ENCODE assay signal across 9 mouse cellular contexts in the genomic region with DNA sequence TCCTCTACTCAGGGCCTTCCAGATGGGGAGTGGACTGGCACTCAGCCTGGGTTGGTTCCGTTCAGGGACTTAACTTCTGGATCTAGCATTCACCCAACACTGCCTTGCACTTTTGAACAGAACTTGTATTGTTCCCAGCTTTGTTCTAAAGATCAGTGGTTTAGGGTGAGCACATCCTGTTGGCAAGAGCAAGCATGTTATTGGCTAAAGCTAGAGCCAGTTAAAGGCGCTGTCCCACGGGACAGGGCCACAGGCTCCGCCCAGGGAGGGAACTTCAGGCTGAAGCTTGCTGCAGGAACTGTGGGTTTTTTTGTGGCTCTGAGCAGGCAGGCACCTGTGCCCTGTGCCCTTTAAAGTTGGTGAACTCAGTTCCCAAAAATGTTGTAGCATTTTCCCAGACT. TPM values are rescaled to one million over a fixed set of nuclear protein-coding genes. Genes with fewer than 3 reads are reported as not detected.
DNase-seq lines count a peak whose midpoint lies in the region; ATAC-seq and TF ChIP-seq lines count a peak whose summit lies in the region.
"Had no signal": no experiment of that assay in that cellular context is flagged by ENCODE, and none has a peak within 500 bp of the region (broad histone marks: within the 10 kb centered on the region; RNA-seq: fewer than 3 reads in every experiment).

No protein-coding gene starts in this region.

- WGBS in heart, embryonic 16.5 days = 34% methylated on average over 4 of the region's 4 CpGs
- 47% methylated on average over 4 of the region's 4 CpGs for WGBS in liver, embryonic 11.5 days
- 48% methylated on average over 4 of the region's 4 CpGs for WGBS in neural tube, embryonic 15.5 days

- H3K9me3 ChIP-seq in heart, embryonic 16.5 days (replicated peaks; ENCODE audit: control insufficient read depth, low read length) = no peaks in the 10 kb centered on the region
- no peaks in the 10 kb centered on the region for H3K9me3 ChIP-seq in liver, embryonic 11.5 days (ENCODE audit: control insufficient read depth, low read length)
- no peaks in the 10 kb centered on the region for H3K9me3 ChIP-seq in neural tube, embryonic 15.5 days (replicated peaks)
- H3K9me3 ChIP-seq: midbrain, embryonic 12.5 days had no signal

- no peaks in the 10 kb centered on the region for H3K36me3 ChIP-seq in heart, embryonic 16.5 days (ENCODE audit: control insufficient read depth, insufficient read depth)
- no peaks in the 10 kb centered on the region for H3K36me3 ChIP-seq in liver, embryonic 11.5 days (ENCODE audit: control insufficient read depth, insufficient read depth, low read length)
- no peaks in the 10 kb centered on the region for H3K36me3 ChIP-seq in neural tube, embryonic 15.5 days
- H3K36me3 ChIP-seq: midbrain, embryonic 12.5 days had no signal

- no peak for TF ChIP-seq POLR2A in cortical plate, adult 2 months (IDR thresholded peaks at IDR 0.05; ENCODE audit: extremely low read depth, insufficient read depth, low read length)

- peak overlapping the region; percentile 52 for H3K9ac ChIP-seq in heart, embryonic 16.5 days (ENCODE audit: low read length)
- H3K9ac ChIP-seq in liver, embryonic 11.5 days (ENCODE audit: low read depth, low read length) = no peak overlapping the region
- no peak overlapping the region for H3K9ac ChIP-seq in neural tube, embryonic 15.5 days (replicated peaks)
- H3K9ac ChIP-seq: midbrain, embryonic 12.5 days had no signal

- DNase-seq in ovary, adult 18-20 months (ENCODE audit: low spot score) = peak; percentile 62
- DNase-seq in ovary, postnatal 10 days (ENCODE audit: low spot score) = no peak
- no peak for DNase-seq in liver, embryonic 11.5 days (ENCODE audit: low spot score)
- DNase-seq in ovary, postnatal 14 days (ENCODE audit: low spot score) = peak; percentile 51
- DNase-seq in c-Kit-positive CD71-positive TER-119-positive erythroid progenitor cells, embryonic 14.5 days (ENCODE audit: low spot score) = no peak

- TF ChIP-seq CTCF in cortical plate, adult 2 months (IDR thresholded peaks at IDR 0.05; ENCODE audit: extremely low read depth, insufficient read depth, low read length) = no peak

- H3K4me1 ChIP-seq in cortical plate, adult 2 months (ENCODE audit: control insufficient read depth, insufficient read depth, low read length) = no peaks in the 10 kb centered on the region; the same call in 1 of the 2 replicates
- peaks cover 37% of the 10 kb centered on the region for H3K4me1 ChIP-seq in heart, embryonic 16.5 days (ENCODE audit: control insufficient read depth, insufficient read depth, low read length)
- peaks cover 3% of the 10 kb centered on the region; the same call in 1 of the 2 replicates for H3K4me1 ChIP-seq in liver, embryonic 11.5 days (replicated peaks; ENCODE audit: control insufficient read depth, insufficient read depth, low read length)
- peaks cover 3% of the 10 kb centered on the region; the same call in 1 of the 2 replicates for H3K4me1 ChIP-seq in neural tube, embryonic 15.5 days
- H3K4me1 ChIP-seq: midbrain, embryonic 12.5 days had no signal

- H3K27ac ChIP-seq in cortical plate, adult 2 months (ENCODE audit: insufficient read depth, low read length) = peak overlapping the region; percentile 86
- H3K27ac ChIP-seq in heart, embryonic 16.5 days (ENCODE audit: low read length) = peak overlapping the region; percentile 90
- no peak overlapping the region for H3K27ac ChIP-seq in liver, embryonic 11.5 days (ENCODE audit: low read depth, low read length)
- no peak overlapping the region for H3K27ac ChIP-seq in neural tube, embryonic 15.5 days (replicated peaks)
- H3K27ac ChIP-seq: midbrain, embryonic 12.5 days had no signal

- peak overlapping the region; percentile 33 for H3K4me2 ChIP-seq in heart, embryonic 16.5 days (ENCODE audit: low read depth, low read length)
- no peak overlapping the region for H3K4me2 ChIP-seq in liver, embryonic 11.5 days
- no peak overlapping the region for H3K4me2 ChIP-seq in neural tube, embryonic 15.5 days
- H3K4me2 ChIP-seq: midbrain, embryonic 12.5 days had no signal

- ATAC-seq in heart, embryonic 16.5 days (replicated peaks; ENCODE audit: extremely low read depth, insufficient read depth, low FRiP score) = peak; percentile 78
- peak; percentile 57 for ATAC-seq in liver, embryonic 11.5 days (replicated peaks; ENCODE audit: low FRiP score)
- ATAC-seq in neural tube, embryonic 15.5 days (ENCODE audit: low FRiP score) = no peak

- no peak overlapping the region for H3K4me3 ChIP-seq in cortical plate, adult 2 months (ENCODE audit: insufficient read depth, low read length)
- no peak overlapping the region for H3K4me3 ChIP-seq in heart, embryonic 16.5 days (ENCODE audit: low read length)
- no peak overlapping the region for H3K4me3 ChIP-seq in liver, embryonic 11.5 days (ENCODE audit: low read depth, low read length)
- H3K4me3 ChIP-seq in neural tube, embryonic 15.5 days (replicated peaks) = no peak overlapping the region
- H3K4me3 ChIP-seq: midbrain, embryonic 12.5 days had no signal

- no peaks in the 10 kb centered on the region for H3K27me3 ChIP-seq in heart, embryonic 16.5 days (ENCODE audit: control insufficient read depth, insufficient read depth, low read length)
- no peaks in the 10 kb centered on the region for H3K27me3 ChIP-seq in liver, embryonic 11.5 days (replicated peaks; ENCODE audit: control insufficient read depth, insufficient read depth, low read length)
- no peaks in the 10 kb centered on the region for H3K27me3 ChIP-seq in neural tube, embryonic 15.5 days (replicated peaks)
- H3K27me3 ChIP-seq: midbrain, embryonic 12.5 days had no signal

RNA-seq across cellular contexts. Expression of gene Herpud1, which starts 22.9 kb away (rescaled TPM):
- 90.6 and 97.8 TPM in 2 replicates for polyA plus RNA-seq in cortical plate, adult 2 months (2012; rRNA removed)
- polyA plus RNA-seq in heart, embryonic 16.5 days (2015; fragmentation: Nextera tagmentation; extraction: Ambion mirVana) = 107 and 120 TPM in 2 replicates
- 110 and 115 TPM in 2 replicates for polyA plus RNA-seq in liver, embryonic 11.5 days (2014; fragmentation: Nextera tagmentation; extraction: Ambion mirVana)
- polyA plus RNA-seq in neural tube, embryonic 15.5 days (2015; fragmentation: Nextera tagmentation; extraction: Ambion mirVana) = 70.8 and 75.5 TPM in 2 replicates

RNA-seq across cellular contexts. Expression of gene Slc12a3, which starts 34.3 kb away (rescaled TPM):
- polyA plus RNA-seq in cortical plate, adult 2 months (2012; rRNA removed) = 0.66 and 1.0 TPM in 2 replicates
- not detected in 2 replicates for polyA plus RNA-seq in heart, embryonic 16.5 days (2015; fragmentation: Nextera tagmentation; extraction: Ambion mirVana)
- polyA plus RNA-seq in liver, embryonic 11.5 days (2014; fragmentation: Nextera tagmentation; extraction: Ambion mirVana) = not detected in 2 replicates
- 0.10 and 0.23 TPM in 2 replicates for polyA plus RNA-seq in neural tube, embryonic 15.5 days (2015; fragmentation: Nextera tagmentation; extraction: Ambion mirVana)
- polyA plus RNA-seq: midbrain, embryonic 12.5 days had no signal

Comparison
In these comparisons a context has a peak if more than half of its experiments do, and no peak if none do; other contexts are left out.
1. DNase-seq: peak in ovary, adult 18-20 months (single experiment) and ovary, postnatal 14 days (single experiment); none in ovary, postnatal 10 days (single experiment), liver, embryonic 11.5 days (single experiment) and c-Kit-positive CD71-positive TER-119-positive erythroid progenitor cells, embryonic 14.5 days (single experiment).
2. H3K27ac ChIP-seq: peak in cortical plate, adult 2 months (single experiment) and heart, embryonic 16.5 days (single experiment); none in liver, embryonic 11.5 days (single experiment) and neural tube, embryonic 15.5 days (single experiment).